Mouse (Mus musculus): ENCODE results near the gene Rpl13a.
"Not testable (repeated sequence)": the region's sequence is repeated elsewhere in the genome, so short reads cannot be mapped to it uniquely, and the experiment has no call there.

The Rpl13a gene

DNA sequence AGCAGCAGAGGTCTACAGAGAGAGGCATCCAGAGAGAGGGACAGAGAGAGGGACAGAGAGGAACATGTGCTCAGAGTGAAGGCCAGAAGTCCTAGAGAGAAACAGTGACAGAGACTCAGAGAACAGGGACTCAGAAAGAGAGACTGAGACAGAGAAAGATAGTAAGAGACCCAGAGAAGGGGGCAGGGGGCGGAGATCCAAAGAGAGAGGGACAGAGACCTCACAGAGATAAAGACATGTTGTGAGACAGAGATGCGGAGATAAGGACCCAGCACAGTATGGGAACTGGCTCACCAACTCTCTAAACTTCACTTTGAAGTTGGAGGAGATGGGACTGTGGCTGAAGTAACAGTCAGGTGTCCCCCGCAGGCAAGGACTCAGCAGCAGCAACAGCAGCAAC, 6.8 kb upstream of the Rpl13a start:
- DNase-seq: no peak

DNA sequence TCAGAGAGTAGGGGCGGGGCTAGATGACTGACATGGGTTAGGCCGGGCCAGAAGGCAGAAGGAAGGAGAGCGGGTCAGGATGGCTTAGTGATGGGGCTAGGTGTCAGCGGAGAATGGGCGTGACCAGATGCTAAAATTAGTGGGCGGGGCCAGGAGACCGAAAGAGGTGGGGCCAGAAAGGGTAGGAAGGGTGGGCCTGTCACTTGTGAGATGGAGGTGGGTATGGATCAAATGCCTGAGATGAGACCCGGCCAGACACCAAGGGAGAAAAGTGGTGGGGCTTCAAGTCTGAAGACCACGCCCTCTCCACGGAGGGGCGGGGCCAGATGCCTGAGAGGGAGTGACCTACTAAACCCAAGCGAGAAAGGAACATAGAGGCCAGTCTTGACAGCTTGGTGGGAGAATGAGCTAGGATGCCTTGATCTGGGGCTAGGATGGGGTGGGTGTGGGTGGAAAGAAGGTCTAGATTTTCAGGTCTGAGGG, 6.0 kb upstream of the Rpl13a start:
- DNase-seq: peak in 1 of 2 experiments; percentile 57

DNA sequence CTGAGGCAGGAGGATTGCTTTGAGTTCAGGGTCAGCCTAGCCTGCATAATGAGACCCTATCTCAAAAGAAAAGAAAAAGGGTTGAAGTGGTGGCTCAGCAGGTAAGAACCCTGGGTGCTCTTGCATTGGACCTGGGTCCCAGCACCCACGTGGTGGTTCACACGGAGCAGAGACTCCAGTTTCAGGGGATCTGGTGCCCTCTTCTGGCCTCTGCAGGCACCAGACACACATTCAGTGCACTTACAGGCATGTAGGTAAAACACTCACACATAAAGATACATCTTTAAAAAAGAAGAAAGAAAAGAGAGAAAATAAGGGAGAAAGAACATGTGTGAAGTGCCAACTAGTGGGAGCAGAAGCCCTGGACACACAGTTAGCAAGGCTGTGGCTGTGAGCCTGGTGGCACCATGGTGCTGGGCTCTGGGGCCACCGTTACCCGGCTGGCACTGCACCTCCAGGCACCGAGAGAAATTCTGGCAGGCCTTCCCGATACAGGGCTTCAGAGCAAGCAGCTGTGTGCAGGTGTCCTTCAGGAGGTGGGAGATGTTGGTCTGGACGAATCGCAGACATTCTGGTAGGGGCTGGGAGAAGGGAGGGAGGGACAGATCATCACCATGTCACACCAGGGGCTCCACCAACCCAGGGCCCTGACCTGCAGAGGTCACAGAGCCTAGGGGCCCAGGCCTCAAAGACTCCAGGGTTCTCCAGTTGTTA, 5.0 kb upstream of the Rpl13a start:
- no peak for DNase-seq

DNA sequence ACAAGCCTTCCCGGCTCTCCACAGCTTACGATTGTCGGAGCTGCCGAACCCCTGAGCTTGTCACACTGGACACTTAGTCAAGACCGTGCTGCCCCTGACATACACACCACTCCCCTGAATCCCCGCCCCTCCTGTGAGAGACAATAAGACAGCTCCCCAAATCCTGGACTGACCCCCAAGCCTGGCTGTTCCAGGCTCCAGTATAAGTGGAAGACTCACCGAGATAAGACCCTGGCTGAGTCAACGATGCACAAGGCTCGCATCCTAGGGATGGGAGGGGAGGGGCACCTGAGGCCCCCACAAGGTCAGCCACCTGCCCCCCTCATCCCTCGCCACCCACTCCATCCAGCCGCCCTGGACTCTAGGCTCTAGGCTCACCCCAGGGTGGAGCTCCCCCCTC, 3.3 kb upstream of the Rpl13a start:
- no peak for DNase-seq

DNA sequence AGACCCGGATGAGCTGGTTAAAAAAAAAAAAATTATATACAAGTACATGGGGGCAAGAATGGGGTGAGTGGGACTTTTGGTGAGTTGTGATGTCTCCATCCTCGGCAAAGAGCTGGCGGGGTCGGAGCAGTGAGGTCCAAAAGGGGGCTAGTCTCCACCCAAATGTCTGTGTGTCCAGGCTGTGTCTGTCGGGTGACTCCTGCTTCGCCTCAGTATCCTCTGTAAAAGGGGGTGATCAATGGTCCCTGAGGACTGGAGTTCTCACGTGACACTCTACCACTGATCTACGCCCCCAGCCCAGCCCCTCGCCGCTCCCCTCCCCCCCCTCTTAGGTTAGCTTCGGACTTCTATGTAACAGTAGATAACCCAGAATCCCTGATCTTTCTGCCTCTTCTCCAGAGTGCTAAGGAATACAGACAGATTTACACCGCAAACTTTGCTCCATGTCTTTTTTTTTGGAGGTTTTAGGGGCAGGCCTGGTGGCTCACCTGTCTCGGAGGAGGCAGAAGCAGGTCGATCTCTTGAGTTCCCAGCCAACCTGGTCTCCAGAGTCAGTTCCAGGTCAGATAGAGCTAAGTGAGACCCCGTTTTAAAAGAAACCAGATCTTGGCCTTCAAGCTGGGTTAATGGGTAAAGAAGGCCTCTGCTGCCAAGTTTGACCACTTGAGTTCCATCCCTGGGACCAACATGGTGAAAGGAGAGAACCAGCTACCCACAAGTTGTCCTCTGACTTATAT, 1.4 kb upstream of the Rpl13a start:
- no peak for DNase-seq

DNA sequence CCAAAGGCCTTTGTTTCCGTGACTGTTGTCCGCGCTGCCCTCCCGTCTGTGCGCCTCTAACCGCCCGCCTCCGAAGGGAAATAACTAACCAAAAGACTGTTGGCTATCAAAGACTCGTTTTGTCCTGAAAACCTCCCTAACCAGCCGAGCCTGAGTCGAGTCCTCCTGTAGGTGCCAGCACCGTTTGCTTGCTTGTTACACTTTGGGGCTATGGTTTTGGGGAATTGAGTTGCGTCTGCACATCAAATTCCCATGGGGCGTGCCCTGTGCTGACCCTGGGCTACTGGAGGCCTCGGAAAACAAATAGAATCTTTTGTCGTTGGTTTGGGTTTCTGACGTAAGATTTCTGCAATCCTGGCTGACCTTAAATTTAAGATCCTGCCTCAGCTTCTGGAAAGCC, 757 bp upstream of the Rpl13a start:
- DNase-seq: no peak

DNA sequence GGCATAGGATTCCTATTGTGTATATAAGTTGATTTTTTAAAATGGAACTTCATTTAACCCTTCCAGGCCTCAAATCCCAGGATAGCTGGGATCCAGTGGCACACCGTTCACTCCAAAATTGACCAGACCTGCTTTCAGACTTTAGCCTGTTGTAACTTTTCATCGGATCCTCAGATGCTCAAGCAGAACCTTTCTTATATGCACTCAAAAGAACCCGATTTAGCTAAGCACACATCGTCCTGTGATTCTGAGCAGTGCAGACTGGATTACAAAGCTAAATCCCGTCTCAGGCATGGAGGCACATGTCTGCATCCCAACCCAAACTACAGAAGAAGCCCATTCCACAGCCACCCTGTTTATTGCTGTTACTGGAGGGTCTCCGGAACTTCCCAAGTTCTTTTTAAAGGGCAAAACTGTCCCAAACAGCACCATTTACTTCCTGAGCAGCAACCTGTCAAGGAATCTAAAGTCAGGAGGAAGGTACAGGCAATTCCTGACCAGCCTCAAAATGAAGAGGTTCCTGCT, 799 bp downstream of the Rpl13a start:
- no peak for DNase-seq

DNA sequence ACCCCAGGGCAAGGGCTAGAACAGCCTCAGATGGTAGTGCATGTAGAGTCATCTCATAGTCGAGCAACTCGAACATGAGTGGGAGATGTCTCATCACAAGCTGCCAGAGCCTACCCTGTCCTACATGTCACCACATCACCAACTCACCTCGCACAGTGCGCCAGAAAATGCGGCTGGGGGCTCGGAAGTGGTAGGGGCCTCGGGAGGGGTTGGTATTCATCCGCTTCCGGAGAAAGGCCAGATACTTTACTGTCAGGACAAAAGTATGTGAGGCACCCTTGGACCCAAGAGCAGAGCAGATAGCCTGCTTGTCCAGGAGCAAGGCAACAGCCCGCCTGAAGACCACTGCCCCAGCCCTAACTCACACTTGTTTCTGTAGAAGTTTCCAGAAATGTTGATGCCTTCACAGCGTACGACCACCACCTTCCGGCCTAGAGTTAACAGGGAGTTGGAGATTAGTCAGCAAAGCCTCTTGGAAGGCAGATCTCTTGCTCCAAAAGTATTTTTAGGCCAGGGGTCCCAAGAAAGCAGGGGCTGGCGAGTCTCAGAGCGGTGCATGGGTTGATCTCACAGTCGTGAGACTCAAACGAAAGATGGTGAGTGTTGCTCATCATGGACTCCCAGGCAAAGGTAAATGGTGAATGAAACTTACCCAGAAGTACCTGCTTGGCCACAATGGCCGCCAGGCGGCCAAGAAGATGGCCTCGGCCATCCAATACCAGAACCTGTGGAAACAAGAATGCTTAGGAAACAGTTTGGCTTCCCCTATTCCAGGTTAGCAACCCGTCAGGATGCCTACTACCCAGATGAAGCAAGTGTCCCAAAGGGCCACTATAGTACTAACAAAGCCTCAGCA, 1.5 kb downstream of the Rpl13a start:
- no peak for DNase-seq

DNA sequence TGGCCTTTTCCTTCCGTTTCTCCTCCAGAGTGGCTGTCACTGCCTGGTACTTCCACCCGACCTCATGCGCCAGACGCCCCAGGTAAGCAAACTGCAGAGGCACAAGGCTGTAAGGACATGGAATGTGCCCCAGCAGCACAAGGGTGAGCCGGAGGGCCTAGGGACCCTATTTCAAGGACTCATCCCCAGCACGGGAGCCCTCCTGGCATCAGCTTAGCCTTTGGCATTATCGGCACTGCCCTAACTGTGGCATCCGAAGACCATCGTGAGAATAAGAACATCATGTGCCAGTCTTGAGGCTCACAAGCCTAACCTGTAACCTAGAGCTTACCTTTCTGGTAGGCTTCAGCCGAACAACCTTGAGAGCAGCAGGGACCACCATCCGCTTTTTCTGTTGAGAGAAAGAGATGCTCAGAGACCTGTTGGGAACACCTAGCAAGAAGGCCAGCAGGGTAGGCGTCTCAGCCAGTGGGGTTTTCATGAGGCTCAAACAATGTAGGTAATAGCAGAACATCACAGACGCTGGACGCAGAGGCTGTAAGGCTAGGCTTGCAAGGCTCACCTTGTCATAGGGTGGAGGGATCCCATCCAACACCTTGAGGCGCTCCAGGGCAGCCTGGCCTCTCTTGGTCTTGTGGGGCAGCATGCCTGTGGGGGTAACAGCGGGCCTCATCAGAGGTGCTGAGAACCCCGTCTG, 2.3 kb downstream of the Rpl13a start:
- no peak for DNase-seq

DNA sequence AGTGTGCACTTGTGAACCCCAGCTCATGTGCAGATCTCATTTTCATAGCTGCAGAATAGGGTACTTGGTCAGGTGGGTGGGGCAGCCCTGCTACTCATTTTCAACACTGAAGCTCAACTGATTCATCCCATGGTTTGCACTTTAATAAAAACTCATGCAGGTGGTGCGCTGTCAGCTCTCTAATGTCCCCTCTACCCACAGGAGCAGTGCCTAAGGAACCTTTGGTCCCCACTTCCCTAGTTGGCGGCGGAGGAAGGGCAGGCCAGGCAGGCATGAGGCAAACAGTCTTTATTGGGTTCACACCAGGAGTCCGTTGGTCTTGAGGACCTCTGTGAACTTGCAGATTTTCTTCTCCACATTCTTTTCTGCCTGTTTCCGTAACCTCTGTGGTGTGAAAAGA, 2.9 kb downstream of the Rpl13a start:
- DNase-seq: not testable (repeated sequence)

DNA sequence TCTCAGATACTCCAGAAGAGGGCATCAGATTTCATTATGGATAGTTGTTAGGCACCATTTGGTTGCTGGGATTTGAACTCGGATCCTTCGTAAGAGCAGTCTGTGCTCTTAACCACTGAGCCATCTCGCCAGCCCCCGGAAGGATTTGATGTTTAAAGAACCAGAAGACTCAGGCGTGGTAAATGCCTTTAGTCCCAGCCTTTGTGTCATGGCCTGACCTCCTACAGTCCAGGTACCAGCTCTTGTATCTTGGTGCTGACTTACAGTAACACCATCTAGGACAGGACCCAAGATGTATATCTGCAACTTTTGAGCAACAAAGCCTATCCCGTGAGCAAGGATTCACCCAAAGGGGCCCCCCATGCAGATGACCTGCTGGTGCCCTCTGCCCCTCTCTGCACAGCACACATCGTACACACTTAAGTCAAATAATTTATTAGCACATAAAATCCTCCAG, 3.4 kb downstream of the Rpl13a start:
- DNase-seq: no peak

DNA sequence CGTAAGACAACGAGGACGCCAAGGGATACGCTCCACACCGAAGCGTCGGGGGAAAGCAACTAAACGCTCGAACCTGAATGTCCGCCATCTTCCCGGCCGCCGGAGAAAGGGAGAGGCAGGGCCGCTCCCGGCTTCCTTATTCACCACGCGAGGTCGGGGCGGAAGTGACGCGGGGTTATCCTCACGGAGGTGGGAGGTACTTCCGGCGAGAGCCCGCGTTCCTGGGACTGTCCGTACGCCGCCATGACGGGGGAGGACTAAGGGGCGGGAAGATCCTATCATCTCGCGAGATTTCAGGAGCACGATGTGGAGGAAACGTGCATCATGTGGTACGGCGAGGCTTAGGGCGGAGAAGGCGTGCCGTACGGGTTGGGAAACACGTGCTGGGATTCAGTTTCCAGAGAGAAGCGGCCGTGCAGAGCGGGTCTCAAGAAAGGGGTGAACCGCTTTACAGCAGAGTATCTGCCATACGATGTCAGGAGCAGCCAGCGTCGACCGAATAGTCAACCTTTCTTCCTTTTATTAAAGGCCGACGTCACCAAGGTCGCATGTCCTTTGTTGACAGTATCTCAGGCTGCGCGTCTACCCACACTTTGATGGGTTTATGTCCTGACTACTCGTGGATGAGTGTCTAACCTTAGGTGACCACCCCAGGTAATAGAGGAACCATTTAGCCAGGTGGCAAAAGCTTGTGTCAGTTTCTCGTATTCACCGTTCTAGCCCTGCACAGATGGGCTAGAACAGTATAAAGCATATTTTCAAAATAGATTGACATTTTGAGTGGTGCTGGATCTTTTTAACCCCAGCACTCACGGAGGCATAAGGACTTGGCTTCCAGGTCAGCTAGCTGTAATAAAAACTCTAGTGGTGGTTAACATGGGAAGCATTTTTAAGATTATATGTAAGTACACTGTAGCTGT, 4.1 kb downstream of the Rpl13a start, which contains the start of gene Rps11:
TSS of gene Rps11 (minus strand) at position 216 of the 920 bp plus-strand sequence.
- DNase-seq: peak; percentile 99 to 100

DNA sequence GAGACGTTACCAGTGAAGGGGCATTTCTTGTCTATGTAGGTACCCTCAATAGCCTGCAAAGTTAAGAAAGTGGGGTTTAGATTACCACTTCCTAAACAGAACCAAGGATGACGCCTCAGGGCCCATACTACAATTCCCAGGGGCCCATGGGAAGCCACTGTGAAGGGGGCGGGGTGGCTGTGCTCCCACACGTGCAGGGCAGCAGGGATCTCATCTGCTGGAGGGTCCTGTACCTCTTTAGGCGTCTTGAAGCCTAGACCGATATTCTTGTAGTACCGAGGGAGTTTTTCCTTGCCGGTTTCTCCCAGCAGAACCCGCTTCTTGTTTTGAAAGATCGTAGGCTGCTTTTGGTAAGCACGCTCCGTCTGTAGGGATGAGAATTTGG, 5.4 kb downstream of the Rpl13a start:
- DNase-seq: no peak

DNA sequence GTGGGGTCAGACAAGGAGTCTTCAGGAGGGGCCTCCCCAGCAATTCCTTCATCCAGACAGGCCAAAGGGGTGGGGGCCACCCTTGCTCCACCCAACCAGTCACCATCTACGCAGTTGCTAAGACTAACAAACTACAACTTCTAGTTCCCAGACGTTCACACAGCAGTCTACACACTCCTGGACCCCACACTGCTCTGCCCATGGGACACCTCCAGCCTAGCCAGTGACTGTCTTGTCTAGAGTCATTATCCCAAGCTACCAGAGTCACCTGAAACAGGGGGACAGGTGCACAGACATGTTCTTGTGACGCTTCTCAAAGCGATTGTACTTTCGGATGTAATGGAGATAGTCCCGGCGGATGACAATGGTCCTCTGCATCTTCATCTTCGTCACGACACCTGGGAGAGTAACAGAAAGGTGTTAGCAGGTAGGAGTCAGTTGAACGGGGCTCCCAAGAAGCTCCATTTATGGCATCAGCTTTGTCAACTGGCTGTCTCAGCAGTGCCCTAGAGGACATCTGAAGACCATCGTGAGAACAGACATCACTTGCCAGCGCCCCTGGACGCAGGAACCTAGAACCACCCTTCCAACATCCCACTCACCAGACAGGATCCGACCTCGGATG, 5.9 kb downstream of the Rpl13a start:
- no peak for DNase-seq

DNA sequence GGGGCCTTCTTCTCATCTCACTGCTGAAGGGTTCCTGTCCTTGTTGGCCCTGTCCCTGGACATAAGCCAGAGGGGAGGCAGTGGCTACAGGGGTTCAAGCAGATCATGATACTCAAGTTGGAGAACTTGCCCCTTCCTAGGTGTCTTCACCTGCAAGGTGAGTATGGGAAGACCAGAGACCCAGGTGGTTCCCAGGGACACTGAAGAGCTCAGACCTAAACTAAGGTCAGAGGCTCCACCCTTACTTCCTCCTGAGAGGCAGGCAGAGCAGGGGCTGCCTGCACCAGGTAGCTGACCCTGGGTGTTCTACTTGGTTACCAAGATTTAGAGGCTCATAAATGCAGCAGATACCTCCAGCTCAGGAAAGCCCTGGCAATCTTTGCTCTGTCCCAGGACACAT, 6.6 kb downstream of the Rpl13a start:
- no peak for DNase-seq

DNA sequence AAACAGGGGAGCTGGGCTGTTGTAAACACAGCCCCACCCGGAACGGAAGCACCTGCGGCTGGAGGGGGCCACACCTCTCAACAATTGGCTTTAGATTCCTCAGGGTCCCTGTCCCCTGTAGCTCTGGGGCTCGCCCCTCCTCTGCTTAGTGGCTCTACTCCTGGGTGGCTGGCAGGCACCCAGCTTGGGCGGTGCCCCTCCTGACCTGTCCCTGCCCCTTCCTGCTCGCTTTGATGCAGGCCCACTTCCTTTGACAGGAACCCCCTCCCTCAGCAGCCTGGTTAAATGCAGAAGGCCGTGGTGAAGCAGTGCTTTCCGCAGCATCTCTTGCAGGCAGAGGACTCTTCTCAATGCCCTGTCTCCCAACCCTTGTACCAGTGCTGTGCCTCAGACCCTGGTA, 7.2 kb downstream of the Rpl13a start:
- DNase-seq: peak; percentile 78 to 79

DNA sequence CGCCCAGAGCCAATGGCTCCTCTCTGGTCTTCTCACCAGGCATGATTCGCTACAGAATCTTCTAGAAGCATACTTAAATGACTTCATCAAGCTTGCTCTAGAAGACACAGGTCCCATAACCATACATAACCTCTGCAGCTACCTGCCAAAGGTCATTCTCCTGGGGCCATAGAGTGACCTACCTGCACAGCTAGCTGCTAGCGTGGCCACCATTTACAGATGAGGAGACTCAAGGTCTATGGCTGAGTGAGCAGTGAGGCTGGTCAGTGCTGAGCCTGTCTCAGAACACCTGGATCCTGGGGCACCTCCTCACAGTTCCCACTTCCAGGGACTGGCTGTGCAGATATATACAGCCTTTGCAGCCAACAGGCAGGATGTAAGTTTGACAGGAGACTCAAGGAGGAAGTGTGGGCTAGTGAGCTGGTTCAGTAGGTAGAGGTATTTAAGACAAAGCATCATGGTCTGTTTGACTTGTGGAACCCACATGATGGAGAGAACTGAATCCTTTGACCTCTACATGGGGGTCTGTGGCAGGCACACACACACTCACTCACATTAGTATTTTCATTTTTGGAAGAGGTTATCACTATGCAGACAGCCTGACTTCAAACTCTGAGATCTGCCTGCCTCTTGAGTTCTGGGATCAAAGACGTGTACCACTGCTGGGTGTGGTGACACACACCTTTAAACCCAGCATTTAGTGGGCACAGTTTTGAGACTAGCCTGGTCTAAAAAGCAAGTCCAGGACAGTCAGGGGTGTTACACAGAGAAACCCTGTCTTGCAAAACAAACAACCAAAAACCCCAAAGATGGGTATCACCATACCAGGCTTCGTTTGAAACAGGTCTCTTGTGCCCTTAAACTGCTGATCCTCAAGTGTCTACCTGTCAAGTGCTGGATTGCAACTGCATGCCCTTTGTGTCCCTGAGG, 8.5 kb downstream of the Rpl13a start:
- DNase-seq: no peak

DNA sequence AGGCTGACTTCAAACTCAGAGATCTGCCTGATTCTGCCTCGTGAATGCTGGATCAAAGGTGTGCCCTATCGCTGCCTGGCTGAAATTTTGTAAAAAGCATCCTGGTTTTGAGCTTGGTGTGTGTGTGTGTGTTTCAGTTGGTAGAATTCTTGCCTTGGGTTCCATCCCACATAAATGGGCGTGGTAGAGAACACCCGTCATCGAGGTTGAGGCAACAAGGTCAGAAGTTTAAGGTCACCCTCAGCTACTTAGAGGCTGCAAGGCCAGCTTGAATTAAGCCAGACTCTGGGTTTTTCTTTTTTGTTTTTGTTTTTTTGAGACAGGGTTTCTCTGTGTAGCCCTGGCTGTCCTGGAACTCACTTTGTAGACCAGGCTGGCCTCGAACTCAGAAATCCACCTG, 10.2 kb downstream of the Rpl13a start:
- DNase-seq: no peak

DNA sequence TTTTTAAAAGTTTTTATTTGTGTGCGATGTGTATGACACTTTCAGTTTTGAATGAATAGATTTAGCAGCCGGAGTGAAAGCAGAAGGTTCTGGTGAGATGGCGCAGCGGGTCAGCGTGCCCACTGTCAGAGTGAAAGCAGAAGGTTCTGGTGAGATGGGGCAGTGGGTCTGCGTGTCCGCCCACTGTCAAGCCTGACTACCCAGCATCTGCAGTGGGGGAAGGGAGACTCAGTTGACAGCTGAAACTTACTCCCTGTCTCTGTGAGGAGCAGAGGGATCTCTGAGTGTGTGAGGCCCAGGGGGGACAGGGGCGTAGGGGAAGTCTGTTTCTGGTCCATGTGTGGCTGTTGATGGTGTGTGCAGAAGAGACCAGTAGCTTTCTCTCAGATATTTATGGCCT, 11.0 kb downstream of the Rpl13a start:
- no peak for DNase-seq

DNA sequence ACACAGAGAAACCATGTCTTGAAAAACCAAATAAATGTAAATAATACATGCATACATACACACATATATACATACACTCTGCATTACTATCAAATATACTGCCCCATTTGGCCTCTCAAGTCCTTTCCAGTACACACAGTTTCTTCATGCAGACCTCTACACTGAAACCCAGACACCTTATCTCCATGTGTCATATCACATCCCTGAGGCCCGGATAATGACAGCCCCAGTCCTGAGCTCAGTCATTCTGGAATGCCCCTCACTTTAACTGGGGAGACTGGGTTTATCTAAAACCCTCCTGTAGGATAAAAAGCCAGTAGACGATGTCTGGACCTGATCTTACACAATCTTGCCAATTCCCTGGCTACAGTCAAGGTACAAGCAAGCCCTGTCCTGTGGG, 15.1 kb downstream of the Rpl13a start:
- no peak for DNase-seq
